Mouse (Mus musculus) midbrain, embryonic 14.5 days (tissue): Measurements from ENCODE around the gene Lrit2. TPM values are rescaled to one million over a fixed set of nuclear protein-coding genes. Genes with fewer than 3 reads are reported as not detected.

ENCODE experiments used
- ATAC-seq: fragments of 200-750 bp; cut with Nextera tagmentation; 2 replicates; pipeline ENCODE4 v1.8.0; 2017; ENCODE audit warnings: moderate number of reproducible peaks, moderate library complexity; ENCODE audit not compliant: low FRiP score, low TSS enrichment
- DNase-seq: peaks from one replicate; pipeline ENCODE4 v3.0.0-alpha.2; 2015
- H3K27ac ChIP-seq: fragments of 300-500 bp; sonication (generic); replicated peaks from 2 replicates; pipeline ENCODE4 v1.5.1; 2014; ENCODE audit warnings: mild to moderate bottlenecking, low read depth, low read length, moderate library complexity
- H3K27me3 ChIP-seq: fragments of 300-500 bp; sonication (generic); 2 replicates; pipeline ENCODE4 v1.6.1; 2014; ENCODE audit warnings: low read length, control low read depth, mixed read lengths; ENCODE audit not compliant: control insufficient read depth, insufficient read depth
- H3K36me3 ChIP-seq: fragments of 300-500 bp; sonication (generic); 2 replicates; pipeline ENCODE4 v1.6.1; 2014; ENCODE audit warnings: low read length, control low read depth; ENCODE audit not compliant: control insufficient read depth, insufficient read depth
- H3K4me1 ChIP-seq: fragments of 300-500 bp; sonication (generic); 2 replicates; pipeline ENCODE4 v1.6.1; 2014; ENCODE audit warnings: mild to moderate bottlenecking, antibody characterized with exemption, low read length, control low read depth; ENCODE audit not compliant: control insufficient read depth, insufficient read depth
- H3K4me2 ChIP-seq: fragments of 300-500 bp; sonication (generic); 2 replicates; pipeline ENCODE4 v1.6.1; 2014; ENCODE audit warnings: mild to moderate bottlenecking, low read length, moderate library complexity
- H3K4me3 ChIP-seq: fragments of 300-500 bp; sonication (generic); replicated peaks from 2 replicates; pipeline ENCODE4 v1.5.1; 2014; ENCODE audit warnings: low read depth, low read length
- H3K9ac ChIP-seq: fragments of 300-500 bp; sonication (generic); replicated peaks from 2 replicates; pipeline ENCODE4 v1.6.1; 2014; ENCODE audit warnings: mild to moderate bottlenecking, low read length, moderate library complexity
- H3K9me3 ChIP-seq: fragments of 300-500 bp; sonication (generic); 2 replicates; pipeline ENCODE4 v1.6.1; 2016; ENCODE audit warnings: low read length, control low read depth, mixed read lengths; ENCODE audit not compliant: control insufficient read depth
- WGBS: fragments of 180-500 bp; shearing (Covaris S2); extraction: QIAGEN DNeasy Blood & Tissue Kit; methylation state at CpG from one replicate; pipeline ENCODE4 v1.1.7; 2014; 5-methylcytosine and 5-hydroxymethylcytosine counted together
- polyA plus RNA-seq: library from polyadenylated mRNA; unstranded; fragments of >200 nt; fragmentation: Nextera tagmentation; extraction: Ambion mirVana; gene quantifications from 2 replicates; pipeline ENCODE4 v1.2.1, GENCODE M21; 2014

The Lrit2 gene
- polyA plus RNA-seq, result not detected in 2 replicates

DNA sequence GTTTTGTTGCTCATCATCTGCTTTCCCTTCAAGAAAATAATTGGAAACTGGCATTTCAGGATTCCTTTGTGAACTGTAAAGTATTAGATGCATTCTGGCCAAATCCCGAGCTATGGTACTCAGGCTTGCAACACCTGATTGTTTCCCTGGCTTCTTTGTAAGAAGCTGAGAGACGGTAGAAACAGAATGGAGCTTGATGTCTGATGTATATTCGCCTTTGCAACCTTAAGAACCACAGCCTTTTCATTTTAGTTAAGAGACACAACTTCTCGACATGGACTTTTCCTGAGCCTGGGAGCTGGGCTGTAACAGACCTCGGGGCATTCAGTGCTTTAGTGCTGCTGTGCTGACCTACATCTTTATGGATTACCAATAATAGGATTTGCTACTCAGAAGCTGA, at the start of gene Lrit2:
Gene Lrit2, plus strand, starts transcription at position 301 of the 400 bp plus-strand sequence.
- H3K36me3 ChIP-seq, result no peaks in the 10 kb centered on the region
- WGBS, result 71% methylated on average over 5 of the region's 5 CpGs
- H3K4me2 ChIP-seq, result no peak within 1 kb of the TSS
- no peaks in the 10 kb centered on the region for H3K27me3 ChIP-seq
- no peak within 1 kb of the TSS for H3K27ac ChIP-seq
- H3K9me3 ChIP-seq, result no peaks in the 10 kb centered on the region
- H3K4me3 ChIP-seq, result no peak within 1 kb of the TSS
- ATAC-seq (no peak), DNase-seq (no peak)
- no peaks in the 10 kb centered on the region for H3K4me1 ChIP-seq
- no peak within 1 kb of the TSS for H3K9ac ChIP-seq

DNA sequence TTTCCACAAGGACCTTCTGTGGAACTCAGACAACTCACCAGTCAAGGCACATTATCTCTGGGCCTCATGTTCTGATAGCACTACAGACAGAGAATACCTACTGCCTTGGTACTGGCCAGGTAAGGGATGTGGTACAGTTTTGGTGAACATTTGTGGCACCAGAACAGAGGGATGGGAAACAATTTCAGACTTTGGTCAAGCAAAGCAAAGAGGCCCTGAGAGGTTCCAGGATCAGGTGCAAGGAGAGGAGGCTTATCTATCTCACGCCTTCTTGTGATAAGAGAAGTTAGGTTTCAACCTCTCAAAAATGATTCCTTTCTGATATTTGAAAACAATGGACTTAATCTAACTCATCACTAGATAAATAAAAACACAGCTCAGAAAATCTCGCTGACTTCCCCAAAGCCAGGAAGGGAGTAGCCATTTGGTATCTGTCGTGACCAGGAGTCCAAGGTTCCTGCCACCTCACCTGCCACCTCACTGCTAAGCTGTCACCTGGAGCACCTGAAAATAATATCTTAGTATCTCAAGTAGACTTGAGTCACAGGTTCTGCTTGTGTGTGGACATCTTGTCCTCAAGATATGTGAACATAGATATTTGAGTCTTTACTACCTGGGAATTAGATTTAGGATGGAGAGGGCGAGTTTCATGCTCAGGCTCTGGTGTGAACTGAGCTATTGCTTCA, 40.3 kb upstream of the Lrit2 start:
- Histone ChIP-seq H3K9me3 (no peaks in the 10 kb centered on the region), H3K4me2 (no peak overlapping the region)

DNA sequence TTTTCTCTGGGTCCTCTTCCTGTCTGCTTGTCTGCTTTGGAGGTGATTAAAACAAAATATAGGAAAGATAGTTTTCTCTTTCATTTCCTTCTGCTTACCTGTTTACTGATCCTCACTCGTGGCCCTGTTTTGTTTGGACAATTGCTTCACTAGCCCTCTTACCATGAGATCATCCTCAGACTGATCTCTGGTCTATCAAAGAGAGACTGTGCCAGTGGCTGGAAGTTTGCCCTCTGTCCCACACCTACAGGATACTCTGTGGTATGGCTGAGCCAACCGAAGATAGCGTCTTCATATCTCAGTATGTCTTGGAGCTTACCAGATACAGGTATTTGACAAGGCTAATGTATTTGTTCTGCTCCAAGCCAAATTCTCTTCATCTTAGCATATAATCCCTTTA, 39.8 kb upstream of the Lrit2 start:
- no peak overlapping the region for H3K9ac ChIP-seq
- no peaks in the 10 kb centered on the region for H3K36me3 ChIP-seq
- no peak overlapping the region for H3K27ac ChIP-seq
- H3K4me2 ChIP-seq, result no peak overlapping the region
- H3K27me3 ChIP-seq, result no peaks in the 10 kb centered on the region
- DNase-seq (no peak), ATAC-seq (no peak)
- H3K9me3 ChIP-seq, result no peaks in the 10 kb centered on the region
- no peaks in the 10 kb centered on the region for H3K4me1 ChIP-seq
- H3K4me3 ChIP-seq, result no peak overlapping the region
- 96% methylated on average over 3 of the region's 3 CpGs for WGBS

More for the DNA sequence above, 40.3 kb upstream of the Lrit2 start:
- H3K9ac ChIP-seq, result no peak overlapping the region
- H3K4me1 ChIP-seq, result no peaks in the 10 kb centered on the region
- H3K27me3 ChIP-seq, result no peaks in the 10 kb centered on the region
- no peaks in the 10 kb centered on the region for H3K36me3 ChIP-seq
- WGBS, result 83% methylated on average over 4 of the region's 4 CpGs
- no peak for DNase-seq
- no peak overlapping the region for H3K27ac ChIP-seq
- H3K4me3 ChIP-seq, result no peak overlapping the region
- no peak for ATAC-seq

- H3K9ac ChIP-seq, result no peak overlapping the region
- DNase-seq (peak; percentile 21), ATAC-seq (no peak)
- WGBS, result 83% methylated on average over 3 of the region's 3 CpGs
- H3K4me1 ChIP-seq, result no peaks in the 10 kb centered on the region
- H3K27me3 ChIP-seq, result no peaks in the 10 kb centered on the region
- H3K9me3 ChIP-seq, result no peaks in the 10 kb centered on the region
- no peak overlapping the region for H3K27ac ChIP-seq
- no peaks in the 10 kb centered on the region for H3K36me3 ChIP-seq
- H3K4me3 ChIP-seq, result no peak overlapping the region
- no peak overlapping the region for H3K4me2 ChIP-seq
Measured at GRCm38 (mm10) chr14:37028555-37028954, 39.2 kb upstream of the Lrit2 start.

DNA sequence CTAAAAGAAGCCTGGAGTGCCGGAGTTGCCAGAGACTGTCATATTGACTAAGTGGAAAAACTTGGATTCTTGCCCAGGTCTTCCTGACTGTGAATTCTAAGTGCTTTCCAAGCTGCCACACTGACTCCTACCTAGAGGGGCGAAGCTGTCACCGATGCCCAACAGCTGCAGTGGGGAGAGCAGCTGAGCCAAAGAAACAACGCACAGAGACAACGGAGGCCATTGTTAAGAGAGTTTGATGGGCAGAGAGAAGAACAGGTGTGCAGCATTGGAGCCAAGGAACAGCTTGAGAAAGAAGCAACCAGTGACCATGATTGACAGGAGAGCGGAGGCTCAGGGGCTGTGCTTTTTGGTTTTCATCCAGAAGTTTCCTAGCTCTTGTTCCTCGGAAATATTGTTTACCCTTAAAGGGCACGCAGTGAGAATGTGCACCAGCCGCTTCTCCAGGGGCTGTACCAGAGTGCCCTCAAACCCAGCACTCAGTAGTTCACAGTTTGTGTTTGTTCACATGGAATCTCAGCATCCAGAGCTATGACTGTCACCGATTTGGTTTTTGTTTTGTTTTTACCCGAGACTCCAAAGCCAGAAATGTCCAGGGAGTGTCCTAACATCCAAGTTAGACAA, 35.1 kb upstream of the Lrit2 start:
- Histone ChIP-seq H3K4me3 (no peak overlapping the region), H3K9me3 (no peaks in the 10 kb centered on the region), H3K4me2 (no peak overlapping the region), H3K36me3 (no peaks in the 10 kb centered on the region), H3K9ac (no peak overlapping the region), H3K27ac (no peak overlapping the region), H3K4me1 (no peaks in the 10 kb centered on the region), H3K27me3 (no peaks in the 10 kb centered on the region)
- peak; percentile 54; the same call in 1 of the 2 replicates for ATAC-seq
- DNase-seq, result peak; percentile 71
- 65% methylated on average over 11 of the region's 11 CpGs for WGBS

DNA sequence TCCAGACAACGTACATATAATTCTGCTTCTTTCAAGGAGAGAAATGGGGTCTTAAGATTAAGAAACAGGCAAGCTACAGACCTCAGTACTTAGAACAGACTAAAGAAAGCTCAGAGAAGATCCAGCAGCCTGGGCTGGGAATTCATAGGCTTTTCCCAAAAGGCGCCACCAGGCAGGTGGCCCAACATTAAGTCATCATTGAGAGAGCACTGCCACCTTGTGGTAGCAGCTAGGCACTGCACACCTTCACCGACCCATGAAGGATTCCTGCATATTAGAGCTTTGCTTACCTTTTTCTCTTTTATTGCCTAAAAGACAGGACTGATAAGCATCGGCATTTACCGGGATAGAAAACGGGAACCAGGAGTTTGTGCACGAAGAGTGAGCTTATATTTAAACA, 34.5 kb upstream of the Lrit2 start:
- no peak overlapping the region for H3K4me3 ChIP-seq
- DNase-seq, result peak; percentile 92
- ATAC-seq, result peak; percentile 65; the same call in 1 of the 2 replicates
- no peak overlapping the region for H3K27ac ChIP-seq
- no peaks in the 10 kb centered on the region for H3K36me3 ChIP-seq
- no peak overlapping the region for H3K9ac ChIP-seq
- no peaks in the 10 kb centered on the region for H3K4me1 ChIP-seq
- WGBS, result 20% methylated on average over 7 of the region's 7 CpGs
- no peaks in the 10 kb centered on the region for H3K27me3 ChIP-seq
- no peaks in the 10 kb centered on the region for H3K9me3 ChIP-seq
- H3K4me2 ChIP-seq, result no peak overlapping the region

DNA sequence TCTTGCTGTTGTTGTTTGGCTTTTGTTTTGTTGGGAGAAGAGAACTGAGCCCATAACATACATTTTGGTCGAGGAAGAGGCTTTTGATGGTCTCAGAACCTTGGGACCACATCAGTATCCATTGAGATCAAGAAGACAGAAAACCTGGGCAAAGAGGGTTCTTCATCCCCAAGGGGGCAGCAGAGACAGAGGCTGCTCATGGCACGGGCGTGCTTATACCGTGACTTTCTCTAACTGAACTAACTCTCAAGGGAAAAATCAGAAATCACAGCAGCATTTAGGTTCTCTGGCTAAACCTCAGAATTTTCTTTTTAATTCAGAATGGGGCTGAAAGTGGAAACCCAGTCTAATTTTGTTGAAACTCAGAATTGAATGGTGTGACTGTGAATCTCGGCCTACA, 33.3 kb upstream of the Lrit2 start:
- H3K4me1 ChIP-seq, result no peaks in the 10 kb centered on the region
- ATAC-seq (no peak), DNase-seq (peak; percentile 49)
- no peaks in the 10 kb centered on the region for H3K27me3 ChIP-seq
- no peaks in the 10 kb centered on the region for H3K9me3 ChIP-seq
- no peak overlapping the region for H3K27ac ChIP-seq
- no peak overlapping the region for H3K4me3 ChIP-seq
- no peak overlapping the region for H3K9ac ChIP-seq
- WGBS, result 52% methylated on average over 5 of the region's 5 CpGs
- no peak overlapping the region for H3K4me2 ChIP-seq
- H3K36me3 ChIP-seq, result no peaks in the 10 kb centered on the region

- no peak within 1 kb of the TSS for H3K9ac ChIP-seq
- WGBS, result 33% methylated on average over 1 of the region's 1 CpGs
- no peak within 1 kb of the TSS for H3K4me3 ChIP-seq
- no peak within 1 kb of the TSS for H3K27ac ChIP-seq
- no peak within 1 kb of the TSS for H3K4me2 ChIP-seq
- no peaks in the 10 kb centered on the region for H3K9me3 ChIP-seq
- no peaks in the 10 kb centered on the region for H3K4me1 ChIP-seq
- no peaks in the 10 kb centered on the region for H3K36me3 ChIP-seq
- no peaks in the 10 kb centered on the region for H3K27me3 ChIP-seq
- DNase-seq, result peak; percentile 8
- no peak for ATAC-seq
Measured at GRCm38 (mm10) chr14:37048914-37049410, 18.8 kb upstream of the Lrit2 start, which contains the start of gene Rgr. Gene Rgr (minus strand): TSS chr14:37048964.

DNA sequence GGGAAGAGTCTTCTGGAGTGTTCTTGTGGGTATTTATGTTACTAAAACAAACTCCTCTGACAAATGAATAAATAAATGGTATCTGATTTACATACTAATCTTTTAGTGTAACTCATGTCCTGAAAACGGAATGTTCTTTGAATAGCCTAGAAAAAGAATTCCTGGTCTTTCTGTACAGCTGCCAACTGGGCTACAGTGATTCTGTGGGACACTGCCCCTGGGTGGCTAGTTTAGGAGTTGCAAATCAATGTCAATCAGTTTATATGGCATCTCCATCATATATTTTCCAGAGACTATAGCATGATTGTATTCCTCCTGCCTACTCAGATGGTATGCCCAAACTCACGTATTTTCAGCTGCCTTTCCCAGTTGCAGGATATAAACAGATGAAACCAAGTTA, 2.9 kb upstream of the Lrit2 start:
- no peak overlapping the region for H3K4me2 ChIP-seq
- 56% methylated on average over 2 of the region's 2 CpGs for WGBS
- H3K9me3 ChIP-seq, result no peaks in the 10 kb centered on the region
- H3K4me1 ChIP-seq, result no peaks in the 10 kb centered on the region
- no peaks in the 10 kb centered on the region for H3K36me3 ChIP-seq
- no peak overlapping the region for H3K27ac ChIP-seq
- DNase-seq, result no peak
- no peak overlapping the region for H3K4me3 ChIP-seq
- no peak overlapping the region for H3K9ac ChIP-seq
- ATAC-seq, result no peak
- no peaks in the 10 kb centered on the region for H3K27me3 ChIP-seq
